Mouse (Mus musculus): ENCODE measurements at regions not wholly inside any gene's neighbourhood (a gene's known extent, or its start where the extent isn't known, plus 50 kb on each side); places are given as distances from the start of the nearest gene placed in this dataset.
A peak's percentile ranks its signal among the peaks of the same experiment; 100 is the strongest.

GRCm38 (mm10) chr9:120628794-120629560, 57.7 kb downstream of the Rpl14 start:
- H3K27ac ChIP-seq: no peak overlapping the region
- no peak for TF ChIP-seq CTCF (IDR thresholded peaks at IDR 0.05)
- no peak overlapping the region for H3K4me3 ChIP-seq
- intact Hi-C loops (cut with DNase I): no loop called here
- DNase-seq (ENCODE audit: extremely low spot score in 1 of 2, low spot score in 2 of 2): no peak

- intact Hi-C loops (cut with DNase I): no loop called here
- Histone ChIP-seq H3K27ac (no peak overlapping the region), H3K4me3 (no peak overlapping the region)
- no peak for TF ChIP-seq CTCF (IDR thresholded peaks at IDR 0.05)
- DNase-seq (ENCODE audit: extremely low spot score in 1 of 2, low spot score in 2 of 2): no peak
These were observed 58.4 kb downstream of the Rpl14 start for GRCm38 (mm10) chr9:120629609-120630008.

- Histone ChIP-seq H3K4me3 (no peak overlapping the region), H3K27ac (peak overlapping the region; percentile 38; the same call in 1 of the 2 replicates)
- intact Hi-C loops (cut with DNase I): no loop called here
- DNase-seq (ENCODE audit: extremely low spot score in 1 of 2, low spot score in 2 of 2): peak; percentile 31 to 34
- TF ChIP-seq CTCF (IDR thresholded peaks at IDR 0.05): no peak
These were observed 61.6 kb downstream of the Rpl14 start for GRCm38 (mm10) chr9:120632821-120633220.

GRCm38 (mm10) chr9:120642656-120643055, 71.4 kb downstream of the Rpl14 start:
- no peak overlapping the region for H3K4me3 ChIP-seq
- no peak for TF ChIP-seq CTCF (IDR thresholded peaks at IDR 0.05)
- intact Hi-C loops (cut with DNase I): no loop called here
- no peak for DNase-seq (ENCODE audit: extremely low spot score in 1 of 2, low spot score in 2 of 2)
- H3K27ac ChIP-seq: no peak overlapping the region

GRCm38 (mm10) chr9:120643371-120643770, 72.1 kb downstream of the Rpl14 start:
- no peak overlapping the region for H3K27ac ChIP-seq
- DNase-seq (ENCODE audit: extremely low spot score in 1 of 2, low spot score in 2 of 2): no peak
- intact Hi-C loops (cut with DNase I): no loop called here
- no peak for TF ChIP-seq CTCF (IDR thresholded peaks at IDR 0.05)
- H3K4me3 ChIP-seq: no peak overlapping the region

- no peak overlapping the region for H3K4me3 ChIP-seq
- no peak for TF ChIP-seq CTCF (IDR thresholded peaks at IDR 0.05)
These were observed 74.5 kb downstream of the Rpl14 start for GRCm38 (mm10) chr9:120645776-120646175.

GRCm38 (mm10) chr9:120646806-120647667, 75.8 kb downstream of the Rpl14 start:
- no peak for DNase-seq (ENCODE audit: extremely low spot score in 1 of 2, low spot score in 2 of 2)
- Histone ChIP-seq H3K27ac (no peak overlapping the region; the same call in none of the 2 replicates), H3K4me3 (no peak overlapping the region)
- TF ChIP-seq CTCF (IDR thresholded peaks at IDR 0.05): no peak
- intact Hi-C loops (cut with DNase I): no loop called here

More at GRCm38 (mm10) chr9:120645776-120646175, 74.5 kb downstream of the Rpl14 start:
- intact Hi-C loops (cut with DNase I): no loop called here
- no peak for DNase-seq (ENCODE audit: extremely low spot score in 1 of 2, low spot score in 2 of 2)
- no peak overlapping the region for H3K27ac ChIP-seq

- H3K27ac ChIP-seq: no peak overlapping the region; the same call in 1 of the 2 replicates
- H3K4me3 ChIP-seq: no peak overlapping the region
- intact Hi-C loops (cut with DNase I): no loop called here
- DNase-seq (ENCODE audit: extremely low spot score in 1 of 2, low spot score in 2 of 2): no peak
- no peak for TF ChIP-seq CTCF (IDR thresholded peaks at IDR 0.05)
These were observed 76.4 kb downstream of the Rpl14 start for GRCm38 (mm10) chr9:120647668-120647955.

- DNase-seq (ENCODE audit: extremely low spot score in 1 of 2, low spot score in 2 of 2): no peak
- Histone ChIP-seq H3K4me3 (no peak overlapping the region), H3K27ac (no peak overlapping the region)
- intact Hi-C loops (cut with DNase I): no loop called here
- TF ChIP-seq CTCF (IDR thresholded peaks at IDR 0.05): no peak
These were observed 81.5 kb downstream of the Rpl14 start for GRCm38 (mm10) chr9:120652733-120653132.

GRCm38 (mm10) chr9:120653170-120653569, 81.9 kb downstream of the Rpl14 start:
- DNase-seq (ENCODE audit: extremely low spot score in 1 of 2, low spot score in 2 of 2): no peak
- Histone ChIP-seq H3K27ac (no peak overlapping the region), H3K4me3 (no peak overlapping the region)
- intact Hi-C loops (cut with DNase I): no loop called here
- TF ChIP-seq CTCF (IDR thresholded peaks at IDR 0.05): no peak

GRCm38 (mm10) chr9:120654736-120655135, 83.5 kb downstream of the Rpl14 start:
- H3K27ac ChIP-seq: no peak overlapping the region
- DNase-seq (ENCODE audit: extremely low spot score in 1 of 2, low spot score in 2 of 2): no peak
- TF ChIP-seq CTCF (IDR thresholded peaks at IDR 0.05): no peak
- H3K4me3 ChIP-seq: no peak overlapping the region
- intact Hi-C loops (cut with DNase I): no loop called here

- DNase-seq (ENCODE audit: extremely low spot score in 1 of 2, low spot score in 2 of 2): no peak
- peak; percentile 65 for TF ChIP-seq CTCF (IDR thresholded peaks at IDR 0.05)
- no peak overlapping the region for H3K4me3 ChIP-seq
- H3K27ac ChIP-seq: no peak overlapping the region
- intact Hi-C loops (cut with DNase I): no loop called here
These were observed 85.7 kb downstream of the Rpl14 start for GRCm38 (mm10) chr9:120656976-120657375.
